Mouse (Mus musculus): Measurements from ENCODE around the gene Tango2.

- TF ChIP-seq CTCF (conservative IDR thresholded peaks at IDR 0.05; ENCODE audit: low read length) = no peak
- no peak for TF ChIP-seq POU5F1 (IDR thresholded peaks at IDR 0.05; ENCODE audit: borderline replicate concordance, low read length)
These were observed 48.3 kb upstream of the Tango2 start for GRCm38 (mm10) chr16:18396201-18396600.

Measured in E14TG2a.4 (cell line).